Mouse (Mus musculus) intestine, embryonic 15.5 days (tissue): ENCODE data around the gene Zc3h12c. TPM values are rescaled to one million over a fixed set of nuclear protein-coding genes. Genes with fewer than 3 reads are reported as not detected.

Experiments
- ATAC-seq: fragments of 200-750 bp; cut with Nextera tagmentation; 2 replicates; pipeline ENCODE4 v1.8.0; 2017; ENCODE audit warnings: moderate TSS enrichment, moderate library complexity
- H3K27ac ChIP-seq: fragments of 300-500 bp; sonication (generic); 2 replicates; pipeline ENCODE4 v1.5.1; 2015; ENCODE audit warnings: mild to moderate bottlenecking, inconsistent platforms
- H3K27me3 ChIP-seq: fragments of 300-500 bp; sonication (generic); replicated peaks from 2 replicates; pipeline ENCODE4 v1.6.1; 2015; ENCODE audit warnings: inconsistent platforms
- H3K36me3 ChIP-seq: fragments of 300-500 bp; sonication (generic); 2 replicates; pipeline ENCODE4 v1.6.1; 2015; ENCODE audit warnings: inconsistent platforms
- H3K4me1 ChIP-seq: fragments of 300-500 bp; sonication (generic); replicated peaks from 2 replicates; pipeline ENCODE4 v1.6.1; 2015; ENCODE audit warnings: inconsistent platforms
- H3K4me2 ChIP-seq: fragments of 300-500 bp; sonication (generic); replicated peaks from 2 replicates; pipeline ENCODE4 v1.6.1; 2015; ENCODE audit warnings: mild to moderate bottlenecking, inconsistent platforms
- H3K4me3 ChIP-seq: fragments of 300-500 bp; sonication (generic); replicated peaks from 2 replicates; pipeline ENCODE4 v1.5.1; 2015; ENCODE audit warnings: inconsistent platforms
- H3K9ac ChIP-seq: fragments of 300-500 bp; sonication (generic); 2 replicates; pipeline ENCODE4 v1.6.1; 2015; ENCODE audit warnings: inconsistent platforms
- H3K9me3 ChIP-seq: fragments of 300-500 bp; sonication (generic); 2 replicates; pipeline ENCODE4 v1.6.1; 2016; ENCODE audit warnings: inconsistent platforms
- WGBS: fragments of 180-500 bp; shearing (Covaris S2); methylation state at CpG from one replicate; pipeline ENCODE4 v1.1.7; 2015; 5-methylcytosine and 5-hydroxymethylcytosine counted together
- polyA plus RNA-seq: library from polyadenylated mRNA; unstranded; fragments of >200 nt; fragmentation: Nextera tagmentation; extraction: Ambion mirVana; gene quantifications from 2 replicates; pipeline ENCODE4 v1.2.1, GENCODE M21; 2015

Gene Zc3h12c
- polyA plus RNA-seq, 1 experiment from 2014 or later: 2.1 TPM

DNA sequence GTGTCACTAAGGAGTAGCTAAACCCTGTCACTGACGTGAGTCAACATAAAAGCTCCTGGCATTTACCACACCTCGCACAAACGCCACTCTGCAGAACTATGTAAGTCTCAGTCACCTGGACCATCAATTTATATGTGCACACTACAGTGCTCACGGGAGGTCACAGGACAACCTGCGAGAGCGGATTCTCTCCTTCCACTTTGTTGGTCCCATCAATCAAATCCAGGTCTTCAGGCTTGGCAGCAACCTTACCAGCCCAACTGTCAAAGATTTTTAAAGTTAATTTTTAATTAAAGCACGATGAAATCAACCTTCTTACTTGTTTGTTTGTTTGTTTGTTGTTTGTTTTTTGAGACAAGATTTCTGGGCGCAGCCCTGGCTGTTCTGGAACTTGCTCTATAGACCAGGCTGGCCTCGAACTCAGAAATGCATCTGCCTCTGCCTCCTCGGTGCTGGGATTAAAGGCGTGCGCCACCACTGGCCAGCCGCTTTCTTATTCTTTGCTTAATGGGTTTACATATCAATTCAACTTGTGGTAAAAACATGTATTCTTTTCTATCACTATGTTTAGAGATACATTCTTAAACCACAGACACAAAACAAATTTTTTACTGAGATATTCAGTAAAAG lies 3.2 kb downstream of the Zc3h12c start:
- Histone ChIP-seq H3K4me2 (no peak overlapping the region), H3K9ac (no peak overlapping the region), H3K27me3 (no peaks in the 10 kb centered on the region), H3K36me3 (no peaks in the 10 kb centered on the region), H3K4me3 (no peak overlapping the region), H3K9me3 (no peaks in the 10 kb centered on the region), H3K4me1 (peaks cover 7% of the 10 kb centered on the region; the same call in 1 of the 2 replicates), H3K27ac (no peak overlapping the region)
- ATAC-seq: no peak
- 80% methylated on average over 13 of the region's 13 CpGs for WGBS

DNA sequence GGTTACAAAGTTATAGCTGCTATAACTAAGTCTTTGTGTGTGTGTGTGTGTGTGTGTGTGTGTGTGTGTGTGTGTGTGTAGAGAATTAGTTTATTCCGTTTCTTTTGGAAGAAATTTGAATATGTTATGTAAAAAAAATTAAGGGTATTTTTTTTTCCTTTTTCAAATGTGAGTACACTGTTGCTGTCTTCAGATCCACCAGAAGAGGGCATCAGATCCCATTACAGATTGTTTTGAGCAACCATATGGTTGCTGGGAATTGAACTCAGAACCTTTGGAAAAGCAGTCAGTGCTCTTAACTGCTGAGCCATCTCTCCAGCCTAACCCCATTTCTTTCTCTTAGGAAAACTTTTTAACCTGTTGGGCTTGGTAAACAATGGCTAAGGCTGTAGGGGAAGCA lies 7.9 kb downstream of the Zc3h12c start:
- no peaks in the 10 kb centered on the region for H3K4me1 ChIP-seq
- WGBS: 91% methylated on average over 1 of the region's 1 CpGs
- no peak for ATAC-seq

DNA sequence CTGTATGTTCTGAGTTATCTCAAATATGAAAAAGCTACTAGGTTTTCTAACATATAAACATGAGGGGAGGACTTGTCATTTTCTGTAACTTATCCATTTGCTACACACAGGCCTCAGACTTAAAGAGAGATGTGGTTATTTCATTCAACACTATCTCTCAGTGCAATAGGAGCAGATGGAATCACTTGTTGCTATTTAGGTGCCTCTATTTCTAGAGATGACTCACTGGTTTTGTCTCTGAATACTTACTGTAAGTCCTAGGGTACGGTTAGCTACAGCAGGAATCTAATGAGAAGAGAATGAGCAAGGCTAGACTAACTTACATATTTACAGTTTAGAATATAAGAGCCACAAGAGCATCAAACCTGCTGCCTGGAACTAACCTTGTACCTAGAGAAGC lies 9.8 kb downstream of the Zc3h12c start:
- Histone ChIP-seq H3K9me3 (no peaks in the 10 kb centered on the region), H3K4me1 (no peaks in the 10 kb centered on the region), H3K4me2 (no peak overlapping the region), H3K27ac (no peak overlapping the region), H3K4me3 (no peak overlapping the region), H3K36me3 (no peaks in the 10 kb centered on the region), H3K27me3 (no peaks in the 10 kb centered on the region), H3K9ac (no peak overlapping the region)
- ATAC-seq: no peak
- 81% methylated on average over 1 of the region's 1 CpGs for WGBS

More for the DNA sequence above, 7.9 kb downstream of the Zc3h12c start:
- Histone ChIP-seq H3K27me3 (no peaks in the 10 kb centered on the region), H3K9ac (no peak overlapping the region), H3K9me3 (no peaks in the 10 kb centered on the region), H3K36me3 (no peaks in the 10 kb centered on the region), H3K4me2 (no peak overlapping the region), H3K4me3 (no peak overlapping the region), H3K27ac (no peak overlapping the region)

DNA sequence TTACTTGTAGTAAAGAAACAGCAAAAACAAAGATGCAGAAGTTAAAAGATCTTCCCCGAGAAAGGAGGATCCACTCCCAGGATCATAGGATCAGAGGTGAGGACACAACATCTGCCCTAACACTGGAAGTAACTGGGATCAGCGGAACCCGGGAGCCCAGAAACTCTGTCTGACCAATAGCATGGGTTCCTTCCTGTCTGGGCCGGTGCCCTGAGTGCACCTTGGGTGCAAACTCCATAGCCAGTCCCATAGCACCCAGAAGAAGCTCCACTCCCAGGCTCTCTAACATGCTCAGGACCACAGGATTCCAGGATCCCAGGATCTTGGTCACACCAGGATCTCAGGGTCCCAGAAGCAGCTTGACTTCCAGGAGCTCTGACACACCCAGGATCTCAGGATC lies 13.0 kb downstream of the Zc3h12c start:
- H3K9me3 ChIP-seq: no peaks in the 10 kb centered on the region
- 84% methylated on average over 4 of the region's 4 CpGs for WGBS
- no peaks in the 10 kb centered on the region for H3K36me3 ChIP-seq
- H3K4me3 ChIP-seq: no peak overlapping the region
- H3K27me3 ChIP-seq: no peaks in the 10 kb centered on the region
- no peak overlapping the region for H3K27ac ChIP-seq
- no peak for ATAC-seq
- no peak overlapping the region for H3K4me2 ChIP-seq
- no peaks in the 10 kb centered on the region for H3K4me1 ChIP-seq
- no peak overlapping the region for H3K9ac ChIP-seq

DNA sequence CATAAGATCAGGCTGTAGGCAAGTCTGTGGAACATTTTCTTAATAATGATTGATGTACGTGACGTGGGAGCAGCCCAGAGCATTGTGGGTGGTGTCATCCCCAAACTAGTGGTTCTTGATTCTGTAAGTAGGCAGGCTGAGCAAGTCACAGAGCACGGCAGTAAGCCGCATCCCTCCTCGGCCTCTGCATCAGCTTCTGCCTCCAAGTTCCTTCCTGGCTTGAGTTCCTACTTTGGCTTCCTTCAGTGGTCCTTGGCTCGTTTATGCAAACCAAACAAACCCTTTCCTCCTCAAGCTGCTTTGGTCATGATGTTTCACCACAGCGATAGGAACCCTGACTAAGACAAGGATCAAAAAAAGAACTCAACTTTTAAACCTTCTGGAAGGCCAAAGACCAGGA lies 14.1 kb downstream of the Zc3h12c start:
- Histone ChIP-seq H3K4me2 (no peak overlapping the region), H3K27ac (no peak overlapping the region), H3K9ac (no peak overlapping the region), H3K27me3 (no peaks in the 10 kb centered on the region), H3K36me3 (no peaks in the 10 kb centered on the region), H3K4me3 (no peak overlapping the region), H3K4me1 (no peaks in the 10 kb centered on the region), H3K9me3 (no peaks in the 10 kb centered on the region)
- ATAC-seq: no peak
- 65% methylated on average over 7 of the region's 7 CpGs for WGBS

DNA sequence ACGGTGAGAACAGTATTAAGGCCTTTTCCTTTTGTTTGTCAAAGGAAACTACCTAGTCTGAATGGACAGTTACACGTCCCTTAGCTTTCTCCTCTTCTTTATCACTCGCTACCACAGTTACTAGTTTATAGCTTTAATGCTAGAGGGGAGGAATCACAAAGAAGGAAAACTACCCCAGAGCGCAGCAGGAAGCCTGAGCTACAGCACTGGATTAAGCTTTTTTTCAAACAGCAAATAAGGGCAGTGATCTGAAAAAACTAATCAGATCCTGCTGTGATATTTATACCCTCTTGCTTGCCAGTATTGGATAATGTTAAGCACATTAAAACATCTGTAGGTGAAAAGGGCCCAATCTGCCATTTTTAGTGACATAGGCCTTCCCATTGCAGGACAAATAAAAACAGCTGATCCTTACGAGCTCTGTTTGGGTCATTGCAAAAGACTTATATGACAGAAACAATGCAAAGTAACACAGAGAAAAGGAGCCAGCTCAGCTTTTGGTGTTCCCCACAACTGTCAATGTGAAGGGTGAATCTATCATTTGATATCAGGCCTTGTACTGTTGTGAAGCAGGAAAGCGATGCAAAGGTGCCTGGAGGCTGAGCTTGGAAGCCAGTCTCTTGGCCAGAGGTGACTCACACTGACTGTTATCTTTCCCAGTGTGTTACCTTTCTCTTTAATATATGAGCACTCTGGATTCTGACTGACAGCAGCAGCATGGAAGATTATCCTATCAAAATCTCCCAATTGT lies 16.1 kb downstream of the Zc3h12c start:
- no peak for ATAC-seq
- no peaks in the 10 kb centered on the region for H3K4me1 ChIP-seq
- H3K4me2 ChIP-seq: no peak overlapping the region
- H3K9me3 ChIP-seq: no peaks in the 10 kb centered on the region
- H3K27me3 ChIP-seq: no peaks in the 10 kb centered on the region
- WGBS: 82% methylated on average over 6 of the region's 6 CpGs
- H3K27ac ChIP-seq: no peak overlapping the region
- no peak overlapping the region for H3K4me3 ChIP-seq
- H3K36me3 ChIP-seq: no peaks in the 10 kb centered on the region
- no peak overlapping the region for H3K9ac ChIP-seq

DNA sequence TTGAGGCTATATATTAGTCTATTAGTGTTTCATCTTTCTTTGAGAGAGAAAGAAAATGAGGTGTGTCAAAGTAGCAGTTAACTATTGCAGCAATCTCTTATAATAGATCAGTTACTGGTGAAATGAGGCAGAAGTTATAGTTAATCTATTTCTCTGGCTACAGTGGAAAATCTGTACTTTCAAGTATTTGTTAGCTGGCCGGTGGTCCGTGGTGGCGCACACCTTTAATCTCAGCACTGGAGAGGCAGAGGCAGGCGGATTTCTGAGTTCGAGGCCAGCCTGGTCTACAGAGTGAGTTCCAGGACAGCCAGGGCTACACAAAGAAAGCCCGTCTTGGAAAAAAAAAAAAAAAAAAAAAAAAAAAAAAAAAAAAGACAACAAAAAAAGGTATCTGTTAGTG lies 18.6 kb downstream of the Zc3h12c start:
- Histone ChIP-seq H3K27me3 (no peaks in the 10 kb centered on the region), H3K4me2 (no peak overlapping the region), H3K4me3 (no peak overlapping the region), H3K27ac (no peak overlapping the region), H3K36me3 (no peaks in the 10 kb centered on the region), H3K9me3 (no peaks in the 10 kb centered on the region), H3K4me1 (no peaks in the 10 kb centered on the region), H3K9ac (no peak overlapping the region)
- WGBS: 92% methylated on average over 6 of the region's 6 CpGs
- ATAC-seq: no peak

DNA sequence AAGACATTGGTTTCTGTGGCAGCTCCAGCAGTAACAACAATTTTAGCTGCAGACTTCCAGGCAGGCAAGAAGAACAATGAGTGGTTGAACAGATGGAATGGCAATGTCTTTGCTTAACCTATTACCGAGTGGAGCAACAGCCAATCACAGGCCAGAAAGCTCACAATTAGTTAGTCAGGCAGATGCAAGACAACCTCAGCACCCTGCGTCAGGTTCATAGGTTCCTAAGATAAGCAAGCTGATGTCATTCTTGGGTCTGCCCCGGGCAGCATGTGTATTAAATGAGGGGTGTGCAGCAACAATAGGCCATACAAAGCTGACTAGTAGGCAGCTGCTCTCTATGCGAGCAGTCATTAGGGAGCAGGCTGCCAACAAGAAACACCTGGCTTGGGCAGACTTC lies 19.1 kb downstream of the Zc3h12c start:
- Histone ChIP-seq H3K27me3 (no peaks in the 10 kb centered on the region), H3K36me3 (no peaks in the 10 kb centered on the region), H3K9ac (no peak overlapping the region), H3K4me2 (no peak overlapping the region), H3K4me3 (no peak overlapping the region), H3K4me1 (no peaks in the 10 kb centered on the region), H3K9me3 (no peaks in the 10 kb centered on the region), H3K27ac (no peak overlapping the region)
- peak; percentile 93 for ATAC-seq
- 40% methylated on average over 4 of the region's 4 CpGs for WGBS

DNA sequence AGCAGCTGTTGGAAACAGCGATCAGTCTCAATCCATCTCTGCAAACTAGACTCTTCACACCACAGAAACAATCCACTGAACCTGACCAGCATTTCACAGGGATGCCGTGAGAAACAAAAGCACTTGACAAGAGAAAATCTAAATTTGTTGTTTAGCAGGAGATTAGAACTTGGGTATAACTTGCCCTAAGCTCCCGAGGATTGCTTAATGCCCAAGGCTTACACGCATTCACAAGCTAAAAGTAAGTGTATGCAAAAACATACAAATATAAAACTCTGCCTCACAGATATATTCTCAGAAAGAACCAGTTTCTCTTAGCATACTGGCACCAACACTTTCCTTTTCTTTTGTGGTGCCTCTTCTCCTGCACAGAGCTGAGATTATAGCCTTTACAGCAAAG lies 19.5 kb downstream of the Zc3h12c start:
- H3K36me3 ChIP-seq: no peaks in the 10 kb centered on the region
- no peak overlapping the region for H3K4me3 ChIP-seq
- H3K4me2 ChIP-seq: no peak overlapping the region
- WGBS: 78% methylated on average over 4 of the region's 4 CpGs
- no peaks in the 10 kb centered on the region for H3K9me3 ChIP-seq
- no peak for ATAC-seq
- no peaks in the 10 kb centered on the region for H3K27me3 ChIP-seq
- H3K4me1 ChIP-seq: no peaks in the 10 kb centered on the region
- H3K9ac ChIP-seq: no peak overlapping the region
- H3K27ac ChIP-seq: no peak overlapping the region

DNA sequence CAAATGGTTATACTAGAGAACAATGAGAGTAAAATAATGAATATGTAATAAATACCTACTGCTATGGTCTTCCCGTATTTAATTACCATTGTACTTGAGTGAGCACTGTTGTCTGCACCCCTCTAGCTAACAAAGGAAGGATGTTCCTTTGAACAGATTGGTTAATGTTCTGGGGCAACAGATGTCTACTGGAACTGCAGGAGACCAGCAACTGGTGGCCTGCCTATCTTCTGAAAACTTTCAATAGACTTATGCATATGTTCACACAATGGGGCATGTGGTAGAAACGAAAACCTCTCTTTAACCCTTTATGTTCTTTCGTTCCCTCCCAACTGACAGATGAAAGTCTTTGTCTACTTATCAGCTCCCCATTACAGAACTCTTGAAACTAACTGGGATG lies 20.1 kb downstream of the Zc3h12c start:
- Histone ChIP-seq H3K9ac (no peak overlapping the region), H3K27me3 (no peaks in the 10 kb centered on the region), H3K4me2 (no peak overlapping the region), H3K9me3 (no peaks in the 10 kb centered on the region), H3K27ac (no peak overlapping the region), H3K36me3 (no peaks in the 10 kb centered on the region), H3K4me1 (no peaks in the 10 kb centered on the region), H3K4me3 (no peak overlapping the region)
- ATAC-seq: no peak
- WGBS: 76% methylated on average over 3 of the region's 3 CpGs

DNA sequence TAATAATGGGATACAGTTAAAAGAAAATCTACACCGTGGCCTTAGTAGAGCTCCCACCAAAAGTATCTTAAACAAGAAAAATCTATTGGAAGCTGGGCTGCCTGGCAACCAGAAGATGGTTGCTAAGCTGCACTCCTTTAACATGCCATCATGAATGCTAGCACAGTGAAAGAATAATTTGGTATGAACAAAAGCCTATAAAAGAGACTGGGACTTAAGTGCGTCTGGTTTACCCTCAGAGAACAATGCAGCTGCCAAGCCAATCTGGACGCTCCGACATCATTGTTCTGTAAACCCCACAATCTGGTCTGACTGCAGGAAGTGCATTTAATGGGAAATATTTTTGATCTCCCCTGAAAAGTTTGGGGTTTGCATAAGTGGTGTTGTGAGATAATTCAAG lies 22.1 kb downstream of the Zc3h12c start:
- WGBS: 68% methylated on average over 4 of the region's 4 CpGs
- ATAC-seq: no peak
- Histone ChIP-seq H3K9me3 (no peaks in the 10 kb centered on the region), H3K4me3 (no peak overlapping the region), H3K27ac (no peak overlapping the region), H3K4me1 (no peaks in the 10 kb centered on the region), H3K27me3 (no peaks in the 10 kb centered on the region), H3K9ac (no peak overlapping the region), H3K36me3 (no peaks in the 10 kb centered on the region), H3K4me2 (no peak overlapping the region)

DNA sequence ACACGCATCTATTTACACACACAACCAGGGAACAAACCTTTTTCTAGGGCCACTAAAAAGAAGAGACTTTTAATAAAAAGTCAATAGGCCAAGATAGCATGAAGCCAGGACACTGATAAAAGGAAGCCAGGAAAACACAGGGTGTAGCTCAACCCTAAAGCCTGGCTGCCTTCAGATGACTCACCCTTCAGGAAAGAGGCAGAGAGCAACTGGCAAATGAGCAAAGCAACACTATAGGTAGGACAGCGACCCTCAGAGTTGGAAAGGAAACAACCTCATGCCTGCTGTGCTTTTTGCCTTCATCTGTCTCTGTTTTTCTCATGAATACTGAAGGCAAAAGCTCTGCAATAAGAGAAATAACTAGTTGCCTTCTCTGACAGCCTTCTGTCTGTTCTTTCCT lies 35.6 kb downstream of the Zc3h12c start:
- no peak for ATAC-seq
- Histone ChIP-seq H3K27me3 (no peaks in the 10 kb centered on the region), H3K4me2 (no peak overlapping the region), H3K4me1 (no peaks in the 10 kb centered on the region), H3K4me3 (no peak overlapping the region), H3K27ac (no peak overlapping the region), H3K9me3 (no peaks in the 10 kb centered on the region), H3K9ac (no peak overlapping the region), H3K36me3 (no peaks in the 10 kb centered on the region)
- 77% methylated on average over 2 of the region's 2 CpGs for WGBS

DNA sequence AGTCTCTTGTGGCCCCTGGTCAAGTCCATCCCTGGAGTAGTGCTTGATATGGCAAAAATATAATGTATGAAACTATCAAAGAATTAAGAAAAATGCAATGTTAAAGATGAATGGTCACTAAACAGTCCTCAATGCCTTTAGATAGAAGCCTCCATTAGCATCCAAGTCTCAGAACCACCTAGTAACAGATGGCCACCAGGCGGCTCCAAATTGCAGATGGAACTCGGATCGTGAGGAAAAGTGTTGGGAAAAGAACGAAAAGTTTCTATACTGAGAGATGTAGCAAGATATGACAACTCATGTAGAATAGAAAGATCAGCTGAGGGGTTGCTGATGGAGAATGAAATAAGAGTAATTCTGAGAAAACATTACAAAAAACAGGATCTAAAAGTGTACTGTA lies 38.0 kb downstream of the Zc3h12c start:
- 61% methylated on average over 4 of the region's 4 CpGs for WGBS
- Histone ChIP-seq H3K4me1 (no peaks in the 10 kb centered on the region), H3K9ac (no peak overlapping the region), H3K4me3 (no peak overlapping the region), H3K4me2 (no peak overlapping the region), H3K27ac (no peak overlapping the region), H3K9me3 (no peaks in the 10 kb centered on the region), H3K27me3 (no peaks in the 10 kb centered on the region), H3K36me3 (no peaks in the 10 kb centered on the region)
- no peak for ATAC-seq
